Mouse (Mus musculus): ENCODE data around the gene Eid2b. TPM values are rescaled to one million over a fixed set of nuclear protein-coding genes. Genes with fewer than 3 reads are reported as not detected.

Eid2b gene
- polyA plus RNA-seq, 1 experiment = not detected

DNA sequence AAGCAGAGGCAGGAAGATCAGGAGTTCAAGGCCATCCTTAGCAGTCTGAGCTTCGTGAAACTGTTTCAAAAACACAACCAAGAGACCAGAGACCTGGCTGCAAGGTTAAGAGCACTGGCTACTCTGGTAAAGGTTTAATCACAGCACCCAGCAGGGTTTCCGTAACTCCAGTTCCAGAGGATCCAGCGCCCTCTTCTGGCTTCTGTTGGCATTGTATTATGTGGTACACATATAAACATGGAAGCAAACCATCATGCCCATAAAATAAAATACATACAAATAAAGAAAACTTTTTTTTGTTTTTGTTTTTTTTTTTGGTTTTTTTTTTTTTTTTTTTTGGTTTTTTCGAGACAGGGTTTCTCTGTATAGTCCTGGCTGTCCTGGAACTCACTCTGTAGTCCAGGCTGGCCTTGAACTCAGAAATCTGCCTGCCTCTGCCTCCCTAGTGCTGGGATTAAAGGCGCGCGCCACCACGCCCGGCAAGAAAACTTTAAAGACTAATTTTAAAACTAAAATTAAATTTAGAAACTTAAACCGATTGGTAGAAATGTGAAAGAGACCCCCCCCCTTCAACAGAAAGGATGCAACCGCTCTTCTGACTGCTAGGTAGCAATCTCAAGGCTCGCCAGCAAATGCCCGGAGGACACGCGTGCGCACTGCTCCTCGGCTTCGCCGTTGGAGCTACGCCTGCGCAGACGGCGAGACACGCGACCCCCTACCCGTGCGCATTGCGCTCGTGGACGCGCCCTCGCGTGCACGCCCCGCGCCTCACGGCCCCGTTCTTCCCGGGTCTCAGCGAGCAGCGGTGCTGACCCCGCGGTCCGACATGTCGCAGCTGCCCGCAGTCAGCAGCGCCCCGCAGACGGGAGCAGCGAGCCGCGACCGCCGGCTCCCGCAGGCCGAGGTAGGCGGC lies 10.2 kb upstream of the Eid2b start, which contains the start of gene Eid2:
TSS of gene Eid2 (plus strand) at position 753 of the 913 bp plus-strand sequence.
- 7% methylated on average over 57 of the region's 57 CpGs for WGBS
- Histone ChIP-seq H3K27ac (ENCODE audit: insufficient read depth, low read depth, low read length) (peak within 1 kb of the TSS; percentile 91), H3K4me3 (ENCODE audit: insufficient read depth, low read depth, low read length) (peak within 1 kb of the TSS; percentile 100), H3K4me1 (ENCODE audit: control insufficient read depth, insufficient read depth, low read length) (peaks cover 2% of the 10 kb centered on the region; the same call in 1 of the 2 replicates)
- TF ChIP-seq CTCF (IDR thresholded peaks at IDR 0.05; ENCODE audit: insufficient read depth, low read depth, low read length) = no peak
- TF ChIP-seq POLR2A (IDR thresholded peaks at IDR 0.05; ENCODE audit: insufficient read depth, low read depth, low read length) = peak; percentile 78

DNA sequence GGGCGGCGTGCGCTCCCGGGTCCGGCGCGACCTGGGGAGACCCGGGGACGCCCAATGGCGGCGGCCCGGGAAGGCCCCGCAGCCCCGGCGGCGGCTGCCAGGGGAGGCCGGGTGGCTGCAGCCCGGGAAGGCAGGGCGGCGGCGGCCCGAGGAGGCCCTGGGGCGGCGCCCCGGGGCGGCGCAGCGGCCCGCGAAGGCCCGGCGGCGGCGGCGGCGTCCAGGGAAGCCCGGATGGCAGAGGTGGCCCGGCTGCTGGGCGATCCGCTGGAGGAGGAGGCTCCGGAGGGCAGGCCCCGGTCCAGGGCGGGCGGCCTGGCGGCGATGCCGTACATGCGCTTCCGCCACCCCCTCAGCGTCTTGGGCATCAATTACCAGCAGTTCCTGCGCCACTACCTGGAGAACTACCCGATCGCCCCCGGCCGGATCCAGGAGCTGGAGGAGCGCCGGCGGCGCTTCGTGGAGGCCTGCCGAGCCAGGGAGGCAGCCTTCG lies 9.5 kb upstream of the Eid2b start:
- TF ChIP-seq POLR2A (IDR thresholded peaks at IDR 0.05; ENCODE audit: insufficient read depth, low read depth, low read length) = no peak
- TF ChIP-seq CTCF (IDR thresholded peaks at IDR 0.05; ENCODE audit: insufficient read depth, low read depth, low read length) = no peak
- 6% methylated on average over 62 of the region's 62 CpGs for WGBS
- H3K27ac ChIP-seq (ENCODE audit: insufficient read depth, low read depth, low read length) = peak overlapping the region; percentile 91

DNA sequence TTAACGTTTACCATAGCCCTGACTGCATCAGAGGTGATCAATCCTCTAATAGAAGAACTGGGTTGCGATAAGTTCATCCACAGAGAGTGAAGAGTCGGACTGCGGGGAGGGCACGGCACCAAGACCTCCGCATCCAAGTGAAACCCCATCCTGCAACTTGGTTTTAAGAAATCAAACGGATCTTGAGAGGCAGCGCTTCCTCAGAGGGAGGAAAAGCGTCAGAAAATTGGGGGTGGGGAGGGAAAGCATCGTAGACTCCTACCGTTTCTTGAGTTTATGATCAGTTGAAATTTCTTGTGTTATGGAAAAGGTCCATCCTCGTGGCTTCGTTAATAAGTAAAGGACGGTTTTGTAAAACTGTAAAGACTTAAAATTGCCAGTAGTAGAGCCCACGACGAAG lies 9.0 kb upstream of the Eid2b start:
- no peak for TF ChIP-seq CTCF (IDR thresholded peaks at IDR 0.05; ENCODE audit: insufficient read depth, low read depth, low read length)
- TF ChIP-seq POLR2A (IDR thresholded peaks at IDR 0.05; ENCODE audit: insufficient read depth, low read depth, low read length) = no peak
- WGBS = 19% methylated on average over 16 of the region's 16 CpGs
- Histone ChIP-seq H3K27ac (ENCODE audit: insufficient read depth, low read depth, low read length) (no peak overlapping the region), H3K4me3 (ENCODE audit: insufficient read depth, low read depth, low read length) (peak overlapping the region; percentile 100), H3K4me1 (ENCODE audit: control insufficient read depth, insufficient read depth, low read length) (peaks cover 2% of the 10 kb centered on the region; the same call in 1 of the 2 replicates)

More for the DNA sequence above, 9.5 kb upstream of the Eid2b start:
- Histone ChIP-seq H3K4me3 (ENCODE audit: insufficient read depth, low read depth, low read length) (peak overlapping the region; percentile 100), H3K4me1 (ENCODE audit: control insufficient read depth, insufficient read depth, low read length) (peaks cover 2% of the 10 kb centered on the region; the same call in 1 of the 2 replicates)

DNA sequence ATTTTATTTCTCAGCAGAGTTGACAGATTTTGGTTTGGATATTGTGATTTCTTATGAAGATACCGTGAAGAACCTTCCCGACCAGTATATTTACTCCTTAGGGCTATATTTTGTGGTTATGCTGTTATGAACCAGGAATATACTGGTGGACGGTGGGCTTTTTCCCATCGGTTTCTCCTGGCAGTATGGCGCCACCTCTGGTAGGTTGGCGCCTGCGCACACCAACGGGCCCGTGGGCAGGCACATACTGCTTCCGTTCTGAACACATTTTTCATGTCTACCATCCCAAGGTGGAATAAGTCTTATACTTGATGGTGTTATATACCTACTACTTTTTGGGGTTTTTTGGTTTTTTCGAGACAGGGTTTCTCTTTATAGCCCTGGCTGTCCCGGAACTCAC lies 8.2 kb upstream of the Eid2b start:
- 92% methylated on average over 12 of the region's 12 CpGs for WGBS
- Histone ChIP-seq H3K4me3 (ENCODE audit: insufficient read depth, low read depth, low read length) (no peak overlapping the region), H3K27ac (ENCODE audit: insufficient read depth, low read depth, low read length) (no peak overlapping the region), H3K4me1 (ENCODE audit: control insufficient read depth, insufficient read depth, low read length) (peaks cover 2% of the 10 kb centered on the region; the same call in 1 of the 2 replicates)
- no peak for TF ChIP-seq POLR2A (IDR thresholded peaks at IDR 0.05; ENCODE audit: insufficient read depth, low read depth, low read length)
- 0 out of 2 replicates have a peak, but pooled peaks have one; percentile 15 for TF ChIP-seq CTCF (IDR thresholded peaks at IDR 0.05; ENCODE audit: insufficient read depth, low read depth, low read length)

DNA sequence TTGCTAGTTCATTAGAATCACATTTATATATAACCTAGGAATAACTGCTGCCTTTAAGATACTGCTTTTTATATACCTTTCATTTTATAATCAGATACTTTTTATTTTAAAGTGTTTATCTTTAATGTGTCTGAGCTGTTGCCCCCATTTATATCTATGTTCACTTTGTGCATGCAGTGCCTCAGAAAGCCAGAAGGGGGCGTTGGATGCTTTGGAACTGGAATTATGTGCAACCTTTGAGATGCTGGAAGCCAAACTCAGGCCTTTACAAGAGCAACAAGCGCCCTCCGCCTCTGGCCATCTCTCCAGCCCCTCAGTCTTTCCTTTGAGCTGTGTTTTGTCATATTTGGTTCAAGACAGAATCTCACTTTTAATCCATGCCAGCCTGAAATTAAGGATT lies 5.8 kb upstream of the Eid2b start:
- WGBS = 73% methylated on average over 3 of the region's 3 CpGs
- Histone ChIP-seq H3K4me3 (ENCODE audit: insufficient read depth, low read depth, low read length) (no peak overlapping the region), H3K4me1 (ENCODE audit: control insufficient read depth, insufficient read depth, low read length) (peaks cover 2% of the 10 kb centered on the region; the same call in 1 of the 2 replicates), H3K27ac (ENCODE audit: insufficient read depth, low read depth, low read length) (no peak overlapping the region)
- TF ChIP-seq CTCF (IDR thresholded peaks at IDR 0.05; ENCODE audit: insufficient read depth, low read depth, low read length) = peak; percentile 23; the same call in 1 of the 2 replicates
- TF ChIP-seq POLR2A (IDR thresholded peaks at IDR 0.05; ENCODE audit: insufficient read depth, low read depth, low read length) = no peak

DNA sequence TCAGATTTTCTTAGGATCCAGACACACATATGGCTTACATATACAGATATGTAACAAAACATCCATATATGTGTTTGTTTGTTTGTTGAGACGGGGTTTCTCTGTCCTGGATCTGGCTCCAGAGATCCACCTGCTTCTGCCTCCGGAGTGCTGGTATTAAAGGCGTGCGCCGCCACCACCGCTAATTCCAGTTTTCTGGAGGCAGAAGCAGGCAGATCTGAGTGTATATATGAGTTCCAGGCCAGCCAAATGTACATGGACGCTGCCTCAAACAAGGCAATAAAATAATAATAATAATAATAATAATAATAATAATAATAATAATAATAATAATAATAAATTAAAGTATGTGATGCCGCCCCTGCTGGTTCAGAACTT lies 313 bp upstream of the Eid2b start:
- H3K27ac ChIP-seq (ENCODE audit: insufficient read depth, low read depth, low read length) = no peak overlapping the region
- no peak overlapping the region for H3K4me3 ChIP-seq (ENCODE audit: insufficient read depth, low read depth, low read length)
- 57% methylated on average over 8 of the region's 8 CpGs for WGBS
- no peak for TF ChIP-seq POLR2A (IDR thresholded peaks at IDR 0.05; ENCODE audit: insufficient read depth, low read depth, low read length)
- TF ChIP-seq CTCF (IDR thresholded peaks at IDR 0.05; ENCODE audit: insufficient read depth, low read depth, low read length) = no peak
- peaks cover 13% of the 10 kb centered on the region for H3K4me1 ChIP-seq (ENCODE audit: control insufficient read depth, insufficient read depth, low read length)

DNA sequence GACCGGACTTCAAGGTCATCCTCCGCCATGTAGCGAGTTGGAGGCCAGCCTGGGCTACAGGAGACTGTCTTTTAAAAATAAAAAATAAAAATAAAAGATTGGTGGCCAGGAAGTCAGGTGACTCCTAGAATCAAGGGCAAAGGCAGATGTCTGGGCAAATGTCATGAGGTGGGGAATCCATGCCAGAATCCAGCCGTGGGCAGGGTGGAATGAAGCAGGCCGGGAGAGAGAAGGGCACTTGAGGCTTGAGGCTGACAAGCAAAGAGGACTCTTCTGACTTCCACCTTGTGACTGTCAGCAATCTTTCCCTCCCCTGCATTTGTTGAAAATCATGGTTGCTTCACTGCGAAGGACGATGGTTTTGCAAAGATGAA lies 727 bp downstream of the Eid2b start:
- Histone ChIP-seq H3K4me3 (ENCODE audit: insufficient read depth, low read depth, low read length) (peak overlapping the region; percentile 92), H3K4me1 (ENCODE audit: control insufficient read depth, insufficient read depth, low read length) (peaks cover 13% of the 10 kb centered on the region), H3K27ac (ENCODE audit: insufficient read depth, low read depth, low read length) (no peak overlapping the region)
- TF ChIP-seq CTCF (IDR thresholded peaks at IDR 0.05; ENCODE audit: insufficient read depth, low read depth, low read length) (no peak), POLR2A (IDR thresholded peaks at IDR 0.05; ENCODE audit: insufficient read depth, low read depth, low read length) (no peak)
- WGBS = 84% methylated on average over 7 of the region's 7 CpGs

DNA sequence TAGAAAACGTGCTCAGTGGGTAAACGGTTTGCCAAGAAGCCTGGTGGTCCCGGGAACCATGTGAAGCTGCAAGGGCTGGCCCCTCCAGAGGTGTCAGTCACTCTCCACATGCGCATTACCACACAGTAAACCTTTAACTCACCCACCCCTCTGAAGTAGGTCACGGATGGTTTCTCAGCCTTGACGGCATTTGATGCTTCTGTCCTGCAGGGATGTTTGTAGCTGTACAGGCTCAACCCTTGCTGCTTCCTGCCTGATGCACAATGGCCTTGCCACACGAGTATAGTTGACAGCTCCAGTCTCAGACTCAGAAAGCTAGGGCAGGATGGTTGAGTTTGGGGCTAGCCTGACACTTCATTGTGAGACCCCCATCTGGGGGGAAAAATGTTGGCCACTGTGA lies 3.1 kb downstream of the Eid2b start:
- TF ChIP-seq POLR2A (IDR thresholded peaks at IDR 0.05; ENCODE audit: insufficient read depth, low read depth, low read length) (no peak), CTCF (IDR thresholded peaks at IDR 0.05; ENCODE audit: insufficient read depth, low read depth, low read length) (no peak)
- no peak overlapping the region for H3K4me3 ChIP-seq (ENCODE audit: insufficient read depth, low read depth, low read length)
- WGBS = 77% methylated on average over 7 of the region's 7 CpGs
- peaks cover 13% of the 10 kb centered on the region for H3K4me1 ChIP-seq (ENCODE audit: control insufficient read depth, insufficient read depth, low read length)
- no peak overlapping the region for H3K27ac ChIP-seq (ENCODE audit: insufficient read depth, low read depth, low read length)

DNA sequence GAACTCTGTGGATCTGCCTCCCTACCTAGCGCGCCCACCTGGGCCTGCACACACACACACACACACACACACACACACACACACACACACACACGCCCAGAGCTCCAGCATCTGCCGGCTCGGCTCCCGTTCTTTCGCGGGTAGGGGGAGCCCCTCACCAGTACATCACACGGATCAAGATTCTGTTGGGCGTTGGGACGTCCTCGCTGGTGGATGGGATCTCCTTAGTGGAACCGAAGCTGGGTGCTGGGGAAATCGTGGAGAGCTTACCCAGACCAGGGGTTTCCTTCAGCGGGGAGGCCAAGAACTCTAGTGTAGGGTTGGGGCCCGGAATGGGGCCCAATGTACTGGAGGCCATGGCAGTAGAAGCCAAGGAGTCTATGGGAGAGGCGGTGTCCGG lies 12.6 kb downstream of the Eid2b start:
- H3K27ac ChIP-seq (ENCODE audit: insufficient read depth, low read depth, low read length) = no peak overlapping the region
- peaks cover 18% of the 10 kb centered on the region; the same call in 1 of the 2 replicates for H3K4me1 ChIP-seq (ENCODE audit: control insufficient read depth, insufficient read depth, low read length)
- H3K4me3 ChIP-seq (ENCODE audit: insufficient read depth, low read depth, low read length) = peak overlapping the region; percentile 26
- no peak for TF ChIP-seq POLR2A (IDR thresholded peaks at IDR 0.05; ENCODE audit: insufficient read depth, low read depth, low read length)
- no peak for TF ChIP-seq CTCF (IDR thresholded peaks at IDR 0.05; ENCODE audit: insufficient read depth, low read depth, low read length)
- 7% methylated on average over 18 of the region's 18 CpGs for WGBS
